Mouse (Mus musculus) thymus, postnatal 36 days (tissue): ENCODE data around the gene Ifi27l2b.

Experiments used
- DNase-seq, 2 experiments: peaks; one replicate each; pipeline ENCODE4 v3.0.0; 2022; ENCODE audit warnings: mixed read lengths in 2 of 2

The Ifi27l2b gene

GRCm38 (mm10) chr12:103433986-103434731 lies 22.9 kb downstream of the Ifi27l2b start, which contains the start of gene Ifi27:
TSS of gene Ifi27 (plus strand) at chr12:103434211.
- DNase-seq = peak; percentile 44 to 66

GRCm38 (mm10) chr12:103433430-103433829 lies 23.6 kb downstream of the Ifi27l2b start:
- DNase-seq = no peak

GRCm38 (mm10) chr12:103426710-103427109 lies 30.3 kb downstream of the Ifi27l2b start:
- peak in 1 of 2 experiments; percentile 30 for DNase-seq

GRCm38 (mm10) chr12:103425729-103426470 lies 31.1 kb downstream of the Ifi27l2b start, which contains the start of gene Ddx24:
TSS of gene Ddx24 (minus strand) at chr12:103425830.
- DNase-seq = peak; percentile 96 to 99

- no peak for DNase-seq
These were observed 31.9 kb downstream of the Ifi27l2b start for GRCm38 (mm10) chr12:103425016-103425728.

- DNase-seq = no peak
These were observed 48.9 kb downstream of the Ifi27l2b start for GRCm38 (mm10) chr12:103408144-103408543.

- no peak for DNase-seq
These were observed 49.3 kb downstream of the Ifi27l2b start, which contains the start of gene 9330161L09Rik for GRCm38 (mm10) chr12:103407720-103408119. TSS of gene 9330161L09Rik (minus strand) at chr12:103407820.

GRCm38 (mm10) chr12:103404131-103404530 lies 52.9 kb downstream of the Ifi27l2b start:
- DNase-seq = no peak
